Comparison of ENCODE assay signal across 10 mouse cellular contexts in the genomic region with DNA sequence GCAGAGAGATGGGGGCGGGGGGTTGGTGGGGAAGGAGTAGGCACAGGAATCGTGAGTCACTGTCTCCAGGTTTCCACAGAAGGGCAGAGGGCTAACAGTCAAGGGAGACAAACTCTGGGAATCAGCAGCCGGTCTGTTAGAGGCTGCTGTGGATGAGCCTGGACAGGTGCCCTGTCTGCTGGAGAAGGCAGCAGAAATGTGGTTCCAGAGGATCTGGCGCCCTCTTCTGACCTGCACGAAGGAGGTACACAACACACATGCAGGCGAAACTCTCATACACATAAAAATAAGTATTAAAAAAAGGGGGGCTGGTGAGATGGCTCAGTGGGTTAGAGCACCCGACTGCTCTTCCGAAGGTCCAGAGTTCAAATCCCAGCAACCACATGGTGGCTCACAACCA. TPM values are rescaled to one million over a fixed set of nuclear protein-coding genes. Genes with fewer than 3 reads are reported as not detected.
DNase-seq lines count a peak whose midpoint lies in the region; ATAC-seq and TF ChIP-seq lines count a peak whose summit lies in the region.
"Had no signal": no experiment of that assay in that cellular context is flagged by ENCODE, and none has a peak within 500 bp of the region (broad histone marks: within the 10 kb centered on the region; RNA-seq: fewer than 3 reads in every experiment).

No protein-coding gene starts in this region.

- no peak overlapping the region for H3K9ac ChIP-seq in forebrain, embryonic 16.5 days (replicated peaks; ENCODE audit: low read depth, low read length)

- TF ChIP-seq CTCF in small intestine, adult 2 months (IDR thresholded peaks at IDR 0.05; ENCODE audit: extremely low read depth, insufficient read length, insufficient replicate concordance, low read depth, low read length), result peak; percentile 53; the same call in 1 of the 2 replicates

- H3K4me3 ChIP-seq in small intestine, adult 2 months (ENCODE audit: low read depth, low read length), result no peak overlapping the region
- no peak overlapping the region for H3K4me3 ChIP-seq in forebrain, embryonic 16.5 days (replicated peaks; ENCODE audit: low read length)

- no peak overlapping the region for H3K4me2 ChIP-seq in forebrain, embryonic 16.5 days (ENCODE audit: low read length)

- H3K4me1 ChIP-seq in small intestine, adult 2 months (ENCODE audit: control insufficient read depth, insufficient read depth, insufficient read length, low read length), result peaks cover 3% of the 10 kb centered on the region; the same call in 1 of the 2 replicates
- no peaks in the 10 kb centered on the region for H3K4me1 ChIP-seq in forebrain, embryonic 16.5 days (replicated peaks; ENCODE audit: control insufficient read depth, insufficient read depth, low read length)

- no peak for ATAC-seq in forebrain, embryonic 16.5 days

- H3K27ac ChIP-seq in small intestine, adult 2 months (ENCODE audit: insufficient read depth, low read depth, low read length), result no peak overlapping the region
- H3K27ac ChIP-seq in forebrain, embryonic 16.5 days (ENCODE audit: low read length), result no peak overlapping the region

- H3K36me3 ChIP-seq in small intestine, adult 2 months (ENCODE audit: control insufficient read depth, insufficient read depth, low read length), result no peaks in the 10 kb centered on the region
- H3K36me3 ChIP-seq in forebrain, embryonic 16.5 days (ENCODE audit: control insufficient read depth, insufficient read depth), result no peaks in the 10 kb centered on the region

- DNase-seq in gastrocnemius, postnatal 10 days, result peak; percentile 21
- DNase-seq in gastrocnemius, postnatal 4 days (ENCODE audit: low spot score in 2 of 2), result no peak
- peak; percentile 17 to 25 for DNase-seq in urinary bladder, adult 18-20 months (ENCODE audit: low spot score in 2 of 2)
- DNase-seq in urinary bladder, adult 2 months (ENCODE audit: low spot score), result no peak
- DNase-seq in kidney, adult 8-10 months, result peak; percentile 7 to 19
- DNase-seq in gastrocnemius, adult 18-20 months (ENCODE audit: low spot score), result no peak

- 39% methylated on average over 8 of the region's 8 CpGs for WGBS in small intestine, adult 2 months
- WGBS in forebrain, embryonic 16.5 days, result 46% methylated on average over 8 of the region's 8 CpGs

- no peaks in the 10 kb centered on the region for H3K27me3 ChIP-seq in small intestine, adult 2 months (ENCODE audit: control insufficient read depth, insufficient read depth, low read length)
- H3K27me3 ChIP-seq in forebrain, embryonic 16.5 days (replicated peaks; ENCODE audit: control insufficient read depth, insufficient read depth, low read length), result no peaks in the 10 kb centered on the region

- TF ChIP-seq POLR2A in small intestine, adult 2 months (IDR thresholded peaks at IDR 0.05; ENCODE audit: low read depth, low read length), result no peak

- H3K9me3 ChIP-seq in forebrain, embryonic 16.5 days (ENCODE audit: control insufficient read depth, low read length), result no peaks in the 10 kb centered on the region

RNA-seq across cellular contexts. Expression of gene Gm12845, which starts 13.3 kb away (rescaled TPM):
- total RNA-seq in gastrocnemius, postnatal 10 days (2021), result not detected
- not detected for total RNA-seq in gastrocnemius, postnatal 4 days (2021)
- polyA plus RNA-seq in urinary bladder, adult 2 months (2012; rRNA removed), result not detected in 2 replicates
- polyA plus RNA-seq in small intestine, adult 2 months (2012; rRNA removed), result not detected in 2 replicates
- total RNA-seq in gastrocnemius, adult 18-20 months (2021), result not detected
- not detected in 2 replicates for polyA plus RNA-seq in forebrain, embryonic 16.5 days (2015; fragmentation: Nextera tagmentation; extraction: Ambion mirVana)
- total RNA-seq: neutrophil, adult 5-6 weeks had no signal
- polyA plus RNA-seq: intestine, embryonic 14.5 days had no signal

RNA-seq across cellular contexts. Expression of gene Klf17, which starts 27.9 kb away (rescaled TPM):
- total RNA-seq in gastrocnemius, postnatal 10 days (2021), result not detected
- total RNA-seq in gastrocnemius, postnatal 4 days (2021), result not detected
- polyA plus RNA-seq in urinary bladder, adult 2 months (2012; rRNA removed), result not detected in 2 replicates
- polyA plus RNA-seq in small intestine, adult 2 months (2012; rRNA removed), result not detected in 2 replicates
- not detected for total RNA-seq in gastrocnemius, adult 18-20 months (2021)
- not detected in 2 replicates for polyA plus RNA-seq in forebrain, embryonic 16.5 days (2015; fragmentation: Nextera tagmentation; extraction: Ambion mirVana)
- total RNA-seq: neutrophil, adult 5-6 weeks had no signal
- polyA plus RNA-seq: intestine, embryonic 14.5 days had no signal

RNA-seq across cellular contexts. Expression of gene Dmap1, which starts 55.5 kb away (rescaled TPM):
- 10 to 100 TPM; 18.8 to 22.7 TPM for total RNA-seq in gastrocnemius, postnatal 10 days (2021)
- 10 to 100 TPM; 25.7 to 29.5 TPM for total RNA-seq in gastrocnemius, postnatal 4 days (2021)
- polyA plus RNA-seq in urinary bladder, adult 2 months (2012; rRNA removed), result 33.0 and 33.9 TPM in 2 replicates
- 8.5 and 20.5 TPM in 2 replicates for polyA plus RNA-seq in small intestine, adult 2 months (2012; rRNA removed)
- total RNA-seq in gastrocnemius, adult 18-20 months (2021), result 10 to 100 TPM; 14.9 to 15.7 TPM
- 80.1 and 80.4 TPM in 2 replicates for polyA plus RNA-seq in forebrain, embryonic 16.5 days (2015; fragmentation: Nextera tagmentation; extraction: Ambion mirVana)

Comparison
In these comparisons a context has a peak if more than half of its experiments do, and no peak if none do; other contexts are left out.
1. DNase-seq: peak in gastrocnemius, postnatal 10 days (single experiment), urinary bladder, adult 18-20 months (2 of 2) and kidney, adult 8-10 months (2 of 2); none in gastrocnemius, postnatal 4 days (0 of 2), urinary bladder, adult 2 months (single experiment) and gastrocnemius, adult 18-20 months (single experiment).